ENCODE assay signal across 8 mouse cellular contexts in the genomic region with DNA sequence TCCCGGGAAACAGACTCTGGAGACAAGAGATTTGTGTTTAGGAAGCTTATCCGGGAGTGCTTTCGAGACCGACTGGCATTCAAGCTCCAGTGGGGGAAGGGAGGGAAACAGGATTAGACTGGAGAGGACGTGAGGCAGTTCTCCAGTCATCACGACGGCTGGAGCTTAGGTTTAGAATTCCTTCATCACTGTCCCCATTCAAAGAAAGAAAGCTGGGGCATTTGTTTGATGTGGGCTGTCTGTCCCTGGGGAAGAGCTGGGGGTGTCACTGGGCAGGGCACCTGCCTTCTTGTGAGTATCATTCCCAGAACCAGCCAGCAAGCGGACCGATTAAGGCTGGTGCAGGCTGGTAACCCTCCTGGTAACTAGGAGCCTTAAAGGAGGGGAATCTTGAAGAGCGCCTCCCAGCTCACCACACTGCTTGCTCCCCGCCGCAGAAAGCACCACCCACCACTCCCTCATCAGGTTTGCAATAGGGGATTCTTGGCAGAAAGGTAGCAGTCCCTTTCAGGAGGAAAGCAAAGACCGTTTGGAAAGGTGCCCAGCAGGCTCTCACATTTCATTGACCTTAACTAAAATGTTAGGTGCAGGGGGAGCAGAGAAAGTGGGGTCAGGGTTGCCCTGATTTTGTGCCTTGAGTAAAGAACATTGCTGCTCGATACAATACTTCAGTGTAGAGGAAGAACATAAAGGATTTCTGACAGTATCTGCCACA. TPM values are rescaled to one million over a fixed set of nuclear protein-coding genes. Genes with fewer than 3 reads are reported as not detected.
DNase-seq lines count a peak whose midpoint lies in the region; ATAC-seq and TF ChIP-seq lines count a peak whose summit lies in the region.

No protein-coding gene starts in this region.

- H3K4me1 ChIP-seq in ES-Bruce4 (ENCODE audit: control insufficient read depth, insufficient read depth, low read length), result peaks cover 2% of the 10 kb centered on the region
- H3K4me1 ChIP-seq in brown adipose tissue, adult 24 weeks (ENCODE audit: control insufficient read depth, insufficient read depth, insufficient read length, low read length), result no peaks in the 10 kb centered on the region
- no peaks in the 10 kb centered on the region for H3K4me1 ChIP-seq in intestine, postnatal 0 days (replicated peaks; ENCODE audit: control insufficient read depth, insufficient read depth, low read length)
- H3K4me1 ChIP-seq in limb, embryonic 13.5 days, result peaks cover 6% of the 10 kb centered on the region; the same call in 1 of the 2 replicates
- H3K4me1 ChIP-seq in midbrain, postnatal 0 days (ENCODE audit: insufficient read depth, low read length), result no peaks in the 10 kb centered on the region
- no peaks in the 10 kb centered on the region for H3K4me1 ChIP-seq in thymus, adult 2 months (replicated peaks; ENCODE audit: control insufficient read depth, insufficient read depth, low read length)

- no peaks in the 10 kb centered on the region for H3K9me3 ChIP-seq in ES-Bruce4 (replicated peaks; ENCODE audit: control insufficient read depth, insufficient read depth, low read length, poor library complexity, severe bottlenecking)
- H3K9me3 ChIP-seq in intestine, postnatal 0 days (ENCODE audit: control insufficient read depth), result no peaks in the 10 kb centered on the region
- H3K9me3 ChIP-seq in limb, embryonic 13.5 days, result no peaks in the 10 kb centered on the region
- no peaks in the 10 kb centered on the region for H3K9me3 ChIP-seq in midbrain, postnatal 0 days (ENCODE audit: low read length)

- H3K36me3 ChIP-seq in ES-Bruce4 (ENCODE audit: control insufficient read depth, insufficient read depth, low read length, poor library complexity, severe bottlenecking), result peaks cover 5% of the 10 kb centered on the region; the same call in 1 of the 2 replicates
- H3K36me3 ChIP-seq in intestine, postnatal 0 days (ENCODE audit: control insufficient read depth, insufficient read depth), result no peaks in the 10 kb centered on the region
- H3K36me3 ChIP-seq in limb, embryonic 13.5 days, result no peaks in the 10 kb centered on the region
- H3K36me3 ChIP-seq in midbrain, postnatal 0 days (ENCODE audit: insufficient read depth, low read length), result no peaks in the 10 kb centered on the region
- H3K36me3 ChIP-seq in thymus, adult 2 months (ENCODE audit: control insufficient read depth, insufficient read depth, low read length), result no peaks in the 10 kb centered on the region

- peak overlapping the region; percentile 17 for H3K4me3 ChIP-seq in ES-Bruce4 (ENCODE audit: low read depth, low read length)
- peak overlapping the region; percentile 41 for H3K4me3 ChIP-seq in brown adipose tissue, adult 24 weeks (ENCODE audit: insufficient read depth, low read depth, low read length)
- no peak overlapping the region for H3K4me3 ChIP-seq in intestine, postnatal 0 days (ENCODE audit: low read depth, low read length)
- H3K4me3 ChIP-seq in limb, embryonic 13.5 days, result peak overlapping the region; percentile 16; the same call in 1 of the 2 replicates
- no peak overlapping the region for H3K4me3 ChIP-seq in midbrain, postnatal 0 days (ENCODE audit: low read depth, low read length)
- H3K4me3 ChIP-seq in thymus, adult 2 months (ENCODE audit: control insufficient read depth, insufficient read depth, low read length), result no peak overlapping the region

- WGBS in intestine, postnatal 0 days, result 20% methylated on average over 14 of the region's 14 CpGs
- WGBS in limb, embryonic 13.5 days, result 19% methylated on average over 14 of the region's 14 CpGs
- WGBS in midbrain, postnatal 0 days, result 19% methylated on average over 14 of the region's 14 CpGs
- WGBS in thymus, adult 2 months, result 88% methylated on average over 14 of the region's 14 CpGs

- peak; percentile 72 for TF ChIP-seq EP300 in ES-Bruce4 (IDR thresholded peaks at IDR 0.05; ENCODE audit: insufficient read depth, low read depth, low read length)

- peak; percentile 95 for ATAC-seq in frontal cortex, adult (ENCODE audit: low TSS enrichment)
- no peak for ATAC-seq in intestine, postnatal 0 days
- no peak for ATAC-seq in limb, embryonic 13.5 days (ENCODE audit: low FRiP score, low read depth)
- peak; percentile 85 for ATAC-seq in midbrain, postnatal 0 days (ENCODE audit: low FRiP score)
- ATAC-seq in CD4-positive, CD25-positive, alpha-beta regulatory T cell, adult 4 months, result no peak

- H3K27me3 ChIP-seq in ES-Bruce4 (ENCODE audit: control insufficient read depth, insufficient read depth, low read length, poor library complexity, severe bottlenecking), result no peaks in the 10 kb centered on the region
- no peaks in the 10 kb centered on the region for H3K27me3 ChIP-seq in intestine, postnatal 0 days (replicated peaks; ENCODE audit: control insufficient read depth, insufficient read depth, low read length)
- H3K27me3 ChIP-seq in limb, embryonic 13.5 days, result peaks cover 7% of the 10 kb centered on the region; the same call in 1 of the 2 replicates
- no peaks in the 10 kb centered on the region for H3K27me3 ChIP-seq in midbrain, postnatal 0 days (ENCODE audit: insufficient read depth, low read length)
- H3K27me3 ChIP-seq in thymus, adult 2 months (ENCODE audit: control insufficient read depth, insufficient read depth, low read length), result no peaks in the 10 kb centered on the region

- DNase-seq in midbrain, postnatal 0 days (ENCODE audit: low spot score), result peak; percentile 60
- no peak for DNase-seq in thymus, adult 2 months

- H3K27ac ChIP-seq in ES-Bruce4 (ENCODE audit: insufficient read depth, low read length), result peak overlapping the region; percentile 94
- H3K27ac ChIP-seq in brown adipose tissue, adult 24 weeks (replicated peaks; ENCODE audit: low read depth, low read length), result peak overlapping the region; percentile 8; the same call in 1 of the 2 replicates
- no peak overlapping the region for H3K27ac ChIP-seq in intestine, postnatal 0 days (ENCODE audit: low read depth, low read length)
- H3K27ac ChIP-seq in limb, embryonic 13.5 days, result no peak overlapping the region
- H3K27ac ChIP-seq in midbrain, postnatal 0 days (ENCODE audit: low read depth, low read length), result peak overlapping the region; percentile 80
- H3K27ac ChIP-seq in thymus, adult 2 months (ENCODE audit: control insufficient read depth, insufficient read depth, low read length), result no peak overlapping the region

- TF ChIP-seq CTCF in ES-Bruce4 (IDR thresholded peaks at IDR 0.05; ENCODE audit: low read depth, low read length), result no peak
- TF ChIP-seq CTCF in intestine, postnatal 0 days (IDR thresholded peaks at IDR 0.05; ENCODE audit: low read depth), result no peak
- no peak for TF ChIP-seq CTCF in midbrain, postnatal 0 days (IDR thresholded peaks at IDR 0.05)
- no peak for TF ChIP-seq CTCF in thymus, adult 2 months (IDR thresholded peaks at IDR 0.05; ENCODE audit: borderline replicate concordance, control insufficient read depth, extremely low read depth, insufficient read depth, low read length, poor library complexity)

- peak overlapping the region; percentile 48 for H3K4me2 ChIP-seq in intestine, postnatal 0 days (replicated peaks; ENCODE audit: low read depth)
- H3K4me2 ChIP-seq in limb, embryonic 13.5 days (replicated peaks), result peak overlapping the region; percentile 55
- H3K4me2 ChIP-seq in midbrain, postnatal 0 days (ENCODE audit: low read depth, low read length, poor library complexity, severe bottlenecking), result peak overlapping the region; percentile 43

- peak overlapping the region; percentile 4; the same call in 1 of the 2 replicates for H3K9ac ChIP-seq in ES-Bruce4 (ENCODE audit: low read depth, poor library complexity, severe bottlenecking)
- no peak overlapping the region for H3K9ac ChIP-seq in intestine, postnatal 0 days (ENCODE audit: low read depth, low read length)
- no peak overlapping the region for H3K9ac ChIP-seq in limb, embryonic 13.5 days
- H3K9ac ChIP-seq in midbrain, postnatal 0 days (replicated peaks; ENCODE audit: low read length, poor library complexity, severe bottlenecking), result 0 out of 2 replicates have a peak overlapping the region, but pooled peaks have one; percentile 14

- no peak for TF ChIP-seq POLR2A in ES-Bruce4 (IDR thresholded peaks at IDR 0.05; ENCODE audit: insufficient read depth, low read length)
- no peak for TF ChIP-seq POLR2A in thymus, adult 2 months (IDR thresholded peaks at IDR 0.05; ENCODE audit: control insufficient read depth, extremely low read depth, insufficient read depth, low read length, poor library complexity)

RNA-seq across cellular contexts. Expression of a gene that starts 23.5 kb away (rescaled TPM):
- 335 and 375 TPM in 2 replicates for polyA plus RNA-seq in ES-Bruce4 (2011; ENCODE audit: insufficient read depth, insufficient read length, low read depth, missing spikeins)
- 40.4 and 46.2 TPM in 2 replicates for polyA plus RNA-seq in brown adipose tissue, adult 24 weeks (2012; ENCODE audit: insufficient read depth, insufficient read length, missing spikeins)
- 16.4 and 17.3 TPM in 2 replicates for polyA plus RNA-seq in intestine, postnatal 0 days (2015; fragmentation: Nextera tagmentation; extraction: Ambion mirVana)
- 29.7 and 32.8 TPM in 2 replicates for polyA plus RNA-seq in limb, embryonic 13.5 days (2015; fragmentation: Nextera tagmentation; extraction: Ambion mirVana)
- total RNA-seq in midbrain, postnatal 0 days (2014; rRNA removed), result 289 and 395 TPM in 2 replicates
- 22.6 and 28.4 TPM in 2 replicates for polyA plus RNA-seq in midbrain, postnatal 0 days (2015; fragmentation: Nextera tagmentation; extraction: Ambion mirVana)
- 14.4 and 16.2 TPM in 2 replicates for polyA plus RNA-seq in thymus, adult 2 months (2012; rRNA removed)
- 10 to 100 TPM; 28.8 to 40.2 TPM for polyA plus RNA-seq in CD4-positive, CD25-positive, alpha-beta regulatory T cell, adult 4 months (2017; shearing (Covaris generic))

Comparison
In these comparisons a context has a peak if more than half of its experiments do, and no peak if none do; other contexts are left out.
1. H3K27ac ChIP-seq: peak in ES-Bruce4 (single experiment), brown adipose tissue, adult 24 weeks (single experiment) and midbrain, postnatal 0 days (single experiment); none in intestine, postnatal 0 days (single experiment), limb, embryonic 13.5 days (single experiment) and thymus, adult 2 months (single experiment).
2. H3K4me3 ChIP-seq: peak in ES-Bruce4 (single experiment), brown adipose tissue, adult 24 weeks (single experiment) and limb, embryonic 13.5 days (single experiment); none in intestine, postnatal 0 days (single experiment), midbrain, postnatal 0 days (single experiment) and thymus, adult 2 months (single experiment).
3. H3K9ac ChIP-seq: peak in ES-Bruce4 (single experiment) and midbrain, postnatal 0 days (single experiment); none in intestine, postnatal 0 days (single experiment) and limb, embryonic 13.5 days (single experiment).
4. ATAC-seq: peak in frontal cortex, adult (single experiment) and midbrain, postnatal 0 days (single experiment); none in intestine, postnatal 0 days (single experiment), limb, embryonic 13.5 days (single experiment) and CD4-positive, CD25-positive, alpha-beta regulatory T cell, adult 4 months (single experiment).
5. Peak in every context shown above with its lines, with median percentiles within 50 percentile points of each other: H3K4me2 ChIP-seq.